Mouse (Mus musculus) forebrain, embryonic 15.5 days (tissue): Measurements from ENCODE around the gene Tmem43. TPM values are rescaled to one million over a fixed set of nuclear protein-coding genes. Genes with fewer than 3 reads are reported as not detected.

Source experiments
- polyA plus RNA-seq: library from polyadenylated mRNA; unstranded; fragments of >200 nt; fragmentation: Nextera tagmentation; extraction: Ambion mirVana; gene quantifications from 2 replicates; pipeline ENCODE4 v1.2.1, GENCODE M21; 2015

Gene Tmem43
- polyA plus RNA-seq, 1 experiment from 2014 or later: 54.1 TPM

Other genes with a start within 250 kb of the Tmem43 start
- gene Wnt7a, start 62.3 kb upstream of the Tmem43 start, polyA plus RNA-seq: 22.3 and 24.4 TPM in 2 replicates
- gene Chchd4, start 157 bp upstream of the Tmem43 start, polyA plus RNA-seq: 33.4 and 34.5 TPM in 2 replicates
- gene Xpc, start 42.2 kb downstream of the Tmem43 start, polyA plus RNA-seq: 20.8 and 21.7 TPM in 2 replicates
- gene Lsm3, start 42.2 kb downstream of the Tmem43 start, polyA plus RNA-seq: 181 and 185 TPM in 2 replicates
- 94.2 and 98.8 TPM in 2 replicates for gene Slc6a6, start 210.3 kb downstream of the Tmem43 start, polyA plus RNA-seq